Comparison of ENCODE assay signal across 20 mouse cellular contexts in genomic region chr1:168786731-168787130, GRCm38 (mm10).
A peak's percentile ranks its signal among the peaks of the same experiment; 100 is the strongest.
DNase-seq lines count a peak whose midpoint lies in the region; ATAC-seq and TF ChIP-seq lines count a peak whose summit lies in the region.
"Had no signal": no experiment of that assay in that cellular context is flagged by ENCODE, and none has a peak within 500 bp of the region (broad histone marks: within the 10 kb centered on the region; RNA-seq: fewer than 3 reads in every experiment).

No protein-coding gene starts in this region.

- H3K27me3 ChIP-seq in liver, adult 2 months (ENCODE audit: control insufficient read depth, insufficient read depth, low read length) = no peaks in the 10 kb centered on the region
- H3K27me3 ChIP-seq in liver, embryonic 12.5 days (replicated peaks) = no peaks in the 10 kb centered on the region
- no peaks in the 10 kb centered on the region for H3K27me3 ChIP-seq in embryonic facial prominence, embryonic 11.5 days (ENCODE audit: control insufficient read depth, insufficient read depth, low read length)
- H3K27me3 ChIP-seq: forebrain, embryonic 12.5 days; heart, embryonic 13.5 days; hindbrain, embryonic 15.5 days; limb, embryonic 12.5 days; megakaryocyte, embryonic 14.5 days; neural tube, embryonic 15.5 days had no signal

- H3K4me1 ChIP-seq in liver, adult 2 months (ENCODE audit: control insufficient read depth, insufficient read depth, low read length) = no peaks in the 10 kb centered on the region
- H3K4me1 ChIP-seq in liver, embryonic 12.5 days = no peaks in the 10 kb centered on the region
- no peaks in the 10 kb centered on the region for H3K4me1 ChIP-seq in embryonic facial prominence, embryonic 11.5 days (ENCODE audit: control insufficient read depth, insufficient read depth, low read length)
- H3K4me1 ChIP-seq: forebrain, embryonic 12.5 days; hindbrain, embryonic 15.5 days; megakaryocyte, embryonic 14.5 days; neural tube, embryonic 15.5 days had no signal

- no peaks in the 10 kb centered on the region for H3K9me3 ChIP-seq in liver, embryonic 12.5 days (replicated peaks)
- no peaks in the 10 kb centered on the region for H3K9me3 ChIP-seq in embryonic facial prominence, embryonic 11.5 days (replicated peaks; ENCODE audit: control insufficient read depth, low read length)
- H3K9me3 ChIP-seq: forebrain, embryonic 12.5 days; heart, embryonic 13.5 days; hindbrain, embryonic 15.5 days; limb, embryonic 12.5 days; megakaryocyte, embryonic 14.5 days; neural tube, embryonic 15.5 days had no signal

- TF ChIP-seq POLR2A in liver, adult 2 months (IDR thresholded peaks at IDR 0.05; ENCODE audit: extremely low read depth, insufficient read depth, low read length) = no peak

- H3K4me2 ChIP-seq in liver, embryonic 12.5 days = no peak overlapping the region
- H3K4me2 ChIP-seq in embryonic facial prominence, embryonic 11.5 days (ENCODE audit: low read depth, low read length) = no peak overlapping the region
- H3K4me2 ChIP-seq: forebrain, embryonic 12.5 days; heart, embryonic 13.5 days; hindbrain, embryonic 15.5 days; limb, embryonic 12.5 days; neural tube, embryonic 15.5 days had no signal

- H3K9ac ChIP-seq in liver, adult 2 months (ENCODE audit: low read depth, low read length) = no peak overlapping the region
- H3K9ac ChIP-seq in liver, embryonic 12.5 days = no peak overlapping the region
- no peak overlapping the region for H3K9ac ChIP-seq in embryonic facial prominence, embryonic 11.5 days (replicated peaks; ENCODE audit: low read length)
- H3K9ac ChIP-seq: forebrain, embryonic 12.5 days; heart, embryonic 13.5 days; hindbrain, embryonic 15.5 days; limb, embryonic 12.5 days; neural tube, embryonic 15.5 days had no signal

- H3K4me3 ChIP-seq in liver, adult 2 months (ENCODE audit: insufficient read depth, low read depth, low read length) = no peak overlapping the region
- no peak overlapping the region for H3K4me3 ChIP-seq in liver, embryonic 12.5 days
- H3K4me3 ChIP-seq in embryonic facial prominence, embryonic 11.5 days (ENCODE audit: low read depth, low read length) = no peak overlapping the region
- H3K4me3 ChIP-seq: forebrain, embryonic 12.5 days; heart, embryonic 13.5 days; hindbrain, embryonic 15.5 days; limb, embryonic 12.5 days; megakaryocyte, embryonic 14.5 days; myocyte; neural tube, embryonic 15.5 days had no signal

- ATAC-seq in liver, embryonic 12.5 days = no peak
- no peak for ATAC-seq in embryonic facial prominence, embryonic 11.5 days (replicated peaks; ENCODE audit: insufficient number of reproducible peaks, low FRiP score, low TSS enrichment, low read depth)

- H3K27ac ChIP-seq in liver, adult 2 months (replicated peaks; ENCODE audit: insufficient read depth, low read depth, low read length) = no peak overlapping the region
- no peak overlapping the region for H3K27ac ChIP-seq in liver, embryonic 12.5 days
- H3K27ac ChIP-seq in embryonic facial prominence, embryonic 11.5 days (replicated peaks; ENCODE audit: low read depth, low read length) = no peak overlapping the region
- H3K27ac ChIP-seq: forebrain, embryonic 12.5 days; heart, embryonic 13.5 days; hindbrain, embryonic 15.5 days; limb, embryonic 12.5 days; neural tube, embryonic 15.5 days had no signal

- no peaks in the 10 kb centered on the region for H3K36me3 ChIP-seq in liver, adult 2 months (ENCODE audit: control insufficient read depth, insufficient read depth, low read length)
- H3K36me3 ChIP-seq in liver, embryonic 12.5 days = no peaks in the 10 kb centered on the region
- no peaks in the 10 kb centered on the region for H3K36me3 ChIP-seq in embryonic facial prominence, embryonic 11.5 days (replicated peaks; ENCODE audit: control insufficient read depth, insufficient read depth, low read depth, low read length)
- H3K36me3 ChIP-seq: forebrain, embryonic 12.5 days; G1E; heart, embryonic 13.5 days; hindbrain, embryonic 15.5 days; limb, embryonic 12.5 days; neural tube, embryonic 15.5 days had no signal

- 9% methylated on average over 3 of the region's 3 CpGs for WGBS in liver, adult 2 months
- 18% methylated on average over 3 of the region's 3 CpGs for WGBS in liver, embryonic 12.5 days (ENCODE audit: insufficient replicate concordance)
- 24% methylated on average over 3 of the region's 3 CpGs for WGBS in embryonic facial prominence, embryonic 11.5 days

- peak; percentile 31 for DNase-seq in embryo, embryonic 11 days
- no peak for DNase-seq in embryo, embryonic 10.5 days (ENCODE audit: low spot score)
- peak; percentile 50 for DNase-seq in liver, adult 2 months (ENCODE audit: extremely low read depth, low read depth, low spot score)
- peak; percentile 14 for DNase-seq in 3T3-L1 (ENCODE audit: low read depth, low spot score)
- peak; percentile 40 for DNase-seq in embryonic facial prominence, embryonic 11.5 days (ENCODE audit: low spot score)
- no peak for DNase-seq in cerebellum, postnatal 4 days (ENCODE audit: low spot score in 2 of 2)
- no peak for DNase-seq in ovary, adult 18-20 months (ENCODE audit: low spot score)
- DNase-seq: cerebellum, adult 9-10 months; heart, adult 18-20 months; kidney, adult 11 months; right cerebral cortex, postnatal 14 days had no signal

- TF ChIP-seq CTCF in liver, adult 2 months (IDR thresholded peaks at IDR 0.05; ENCODE audit: low read depth, low read length) = no peak

- no peaks in the 10 kb centered on the region for H3K79me2 ChIP-seq in liver, adult 2 months (ENCODE audit: control insufficient read depth, insufficient read depth, low read length)

Comparison
In these comparisons a context has a peak if more than half of its experiments do, and no peak if none do; other contexts are left out.
1. DNase-seq: peak in embryo, embryonic 11 days (single experiment), liver, adult 2 months (single experiment), 3T3-L1 (single experiment) and embryonic facial prominence, embryonic 11.5 days (single experiment); none in embryo, embryonic 10.5 days (single experiment), cerebellum, postnatal 4 days (0 of 2) and ovary, adult 18-20 months (single experiment).